Mouse (Mus musculus) c-Kit-positive CD71-negative TER-119-negative erythroid progenitor cells, embryonic 14.5 days (primary cell): ENCODE data around the gene Slc12a1.
A peak's percentile ranks its signal among the peaks of the same experiment; 100 is the strongest.

Experiments used
- DNase-seq: peaks from one replicate; pipeline ENCODE4 v3.0.0-alpha.2; 2013; ENCODE audit warnings: low read depth

Gene Slc12a1

GRCm38 (mm10) chr2:125208894-125209596 is 56.7 kb downstream of the Slc12a1 start:
- DNase-seq, result no peak

GRCm38 (mm10) chr2:125211831-125212510 is 59.7 kb downstream of the Slc12a1 start:
- no peak for DNase-seq

- DNase-seq, result peak; percentile 65
Measured at GRCm38 (mm10) chr2:125214592-125214991, 62.3 kb downstream of the Slc12a1 start.

- DNase-seq, result no peak
Measured at GRCm38 (mm10) chr2:125217286-125217685, 65.0 kb downstream of the Slc12a1 start.

GRCm38 (mm10) chr2:125218566-125218965 is 66.3 kb downstream of the Slc12a1 start:
- DNase-seq, result no peak

GRCm38 (mm10) chr2:125219268-125219667 is 67.0 kb downstream of the Slc12a1 start:
- DNase-seq, result no peak

- no peak for DNase-seq
Measured at GRCm38 (mm10) chr2:125221673-125222072, 69.4 kb downstream of the Slc12a1 start.

GRCm38 (mm10) chr2:125228472-125229409 is 76.4 kb downstream of the Slc12a1 start:
- no peak for DNase-seq

GRCm38 (mm10) chr2:125232183-125232582 is 79.9 kb downstream of the Slc12a1 start:
- no peak for DNase-seq

- no peak for DNase-seq
Measured at GRCm38 (mm10) chr2:125233537-125233936, 81.2 kb downstream of the Slc12a1 start.

GRCm38 (mm10) chr2:125234049-125234448 is 81.7 kb downstream of the Slc12a1 start:
- DNase-seq, result no peak

GRCm38 (mm10) chr2:125245545-125246285 is 93.4 kb downstream of the Slc12a1 start:
- no peak for DNase-seq

- DNase-seq, result no peak
Measured at GRCm38 (mm10) chr2:125246669-125247068, 94.4 kb downstream of the Slc12a1 start.

- DNase-seq, result peak; percentile 79
Measured at GRCm38 (mm10) chr2:125247108-125247961, 95.0 kb downstream of the Slc12a1 start, which contains the start of gene Dut. TSS of gene Dut (plus strand) at chr2:125247190.

GRCm38 (mm10) chr2:125247962-125248235 is 95.6 kb downstream of the Slc12a1 start:
- DNase-seq, result no peak

GRCm38 (mm10) chr2:125248256-125248655 is 96.0 kb downstream of the Slc12a1 start:
- DNase-seq, result no peak

- no peak for DNase-seq
Measured at GRCm38 (mm10) chr2:125249339-125249738, 97.0 kb downstream of the Slc12a1 start.

- DNase-seq, result no peak
Measured at GRCm38 (mm10) chr2:125249874-125250273, 97.6 kb downstream of the Slc12a1 start.

GRCm38 (mm10) chr2:125251781-125252180 is 99.5 kb downstream of the Slc12a1 start:
- DNase-seq, result no peak

GRCm38 (mm10) chr2:125252275-125252674 is 100.0 kb downstream of the Slc12a1 start:
- DNase-seq, result no peak

GRCm38 (mm10) chr2:125253699-125254098 is 101.4 kb downstream of the Slc12a1 start:
- DNase-seq, result no peak
